ENCODE assay signal across 19 mouse cellular contexts in the genomic region with DNA sequence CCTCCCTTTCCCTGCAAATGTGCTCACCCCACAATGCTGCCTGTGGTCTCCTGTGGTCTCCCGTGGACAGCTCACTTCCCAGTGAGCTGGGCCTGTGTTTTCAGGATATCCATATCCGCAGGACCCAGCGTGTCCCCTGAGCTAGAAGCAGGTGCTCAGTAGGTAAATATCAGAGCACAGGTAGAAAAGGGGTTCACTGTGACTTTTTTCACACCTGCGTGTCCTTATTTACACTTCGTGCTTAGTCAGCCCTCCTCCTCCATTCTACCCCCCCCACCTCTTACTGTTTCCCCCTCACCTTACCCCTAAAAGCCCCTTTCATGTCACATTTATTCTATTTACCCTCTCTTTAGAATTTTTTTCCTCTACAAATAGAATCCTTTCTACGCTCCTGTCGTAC. TPM values are rescaled to one million over a fixed set of nuclear protein-coding genes. Genes with fewer than 3 reads are reported as not detected.
DNase-seq lines count a peak whose midpoint lies in the region; ATAC-seq and TF ChIP-seq lines count a peak whose summit lies in the region.
"Had no signal": no experiment of that assay in that cellular context is flagged by ENCODE, and none has a peak within 500 bp of the region (broad histone marks: within the 10 kb centered on the region; RNA-seq: fewer than 3 reads in every experiment).

No protein-coding gene starts in this region.

- no peak for TF ChIP-seq CTCF in lung, embryonic 14.5 days (IDR thresholded peaks at IDR 0.05; ENCODE audit: low read depth)

- no peak overlapping the region for H3K9ac ChIP-seq in lung, embryonic 14.5 days
- 0 out of 2 replicates have a peak overlapping the region, but pooled peaks have one; percentile 37 for H3K9ac ChIP-seq in liver, embryonic 12.5 days
- no peak overlapping the region for H3K9ac ChIP-seq in liver, embryonic 16.5 days (ENCODE audit: low read depth, low read length)
- H3K9ac ChIP-seq: embryonic facial prominence, embryonic 15.5 days; heart, embryonic 12.5 days; hindbrain, embryonic 15.5 days had no signal

- no peaks in the 10 kb centered on the region for H3K36me3 ChIP-seq in lung, embryonic 14.5 days (ENCODE audit: insufficient read depth)
- no peaks in the 10 kb centered on the region for H3K36me3 ChIP-seq in liver, embryonic 12.5 days
- H3K36me3 ChIP-seq in liver, embryonic 16.5 days (ENCODE audit: control insufficient read depth, insufficient read depth) = no peaks in the 10 kb centered on the region
- H3K36me3 ChIP-seq: embryonic facial prominence, embryonic 15.5 days; heart, embryonic 12.5 days; hindbrain, embryonic 15.5 days had no signal

- no peak for ATAC-seq in lung, embryonic 14.5 days (ENCODE audit: insufficient read depth)
- ATAC-seq in liver, embryonic 12.5 days = no peak
- ATAC-seq in liver, embryonic 16.5 days (ENCODE audit: low read depth) = no peak
- no peak for ATAC-seq in cerebellum, adult (ENCODE audit: insufficient number of reproducible peaks, low FRiP score, low TSS enrichment)
- ATAC-seq: forebrain, embryonic 14.5 days had no signal

- peaks cover 15% of the 10 kb centered on the region; the same call in 1 of the 2 replicates for H3K4me1 ChIP-seq in lung, embryonic 14.5 days (ENCODE audit: insufficient read depth)
- peaks cover 92% of the 10 kb centered on the region for H3K4me1 ChIP-seq in liver, embryonic 12.5 days
- peaks cover 37% of the 10 kb centered on the region for H3K4me1 ChIP-seq in liver, embryonic 16.5 days (ENCODE audit: control insufficient read depth, low read depth, low read length)

- no peak for DNase-seq in lung, embryonic 14.5 days
- DNase-seq in lung, postnatal 4 days = no peak
- DNase-seq in T-cell, adult 2 months (ENCODE audit: low spot score) = no peak
- DNase-seq in gastrocnemius, postnatal 25 days = no peak
- DNase-seq: adrenal gland, adult 8-10 months; cerebellum, adult 11 months; cerebellum, adult 8-10 months; cerebellum, postnatal 14 days; embryo, embryonic 11 days had no signal

- WGBS in lung, embryonic 14.5 days = 71% methylated on average over 7 of the region's 7 CpGs
- WGBS in liver, embryonic 12.5 days (ENCODE audit: insufficient replicate concordance) = 67% methylated on average over 7 of the region's 7 CpGs
- WGBS in liver, embryonic 16.5 days (ENCODE audit: insufficient replicate concordance) = 76% methylated on average over 7 of the region's 7 CpGs

- H3K4me2 ChIP-seq in lung, embryonic 14.5 days = no peak overlapping the region
- peak overlapping the region; percentile 61 for H3K4me2 ChIP-seq in liver, embryonic 12.5 days
- H3K4me2 ChIP-seq in liver, embryonic 16.5 days (ENCODE audit: low read depth, low read length) = peak overlapping the region; percentile 51; the same call in 1 of the 2 replicates
- H3K4me2 ChIP-seq: embryonic facial prominence, embryonic 15.5 days; heart, embryonic 12.5 days; hindbrain, embryonic 15.5 days had no signal

- H3K27ac ChIP-seq in lung, embryonic 14.5 days (ENCODE audit: low read depth) = 0 out of 2 replicates have a peak overlapping the region, but pooled peaks have one; percentile 27
- H3K27ac ChIP-seq in liver, embryonic 12.5 days = peak overlapping the region; percentile 79
- H3K27ac ChIP-seq in liver, embryonic 16.5 days (ENCODE audit: low read length) = no peak overlapping the region
- H3K27ac ChIP-seq: embryonic facial prominence, embryonic 15.5 days; forebrain, embryonic 10.5 days; hindbrain, embryonic 15.5 days had no signal

- no peaks in the 10 kb centered on the region for H3K9me3 ChIP-seq in lung, embryonic 14.5 days (ENCODE audit: low read depth, low read length)
- H3K9me3 ChIP-seq in liver, embryonic 12.5 days (replicated peaks) = no peaks in the 10 kb centered on the region
- H3K9me3 ChIP-seq in liver, embryonic 16.5 days (replicated peaks; ENCODE audit: control insufficient read depth, low read length) = no peaks in the 10 kb centered on the region
- H3K9me3 ChIP-seq: embryonic facial prominence, embryonic 15.5 days; forebrain, embryonic 10.5 days; heart, embryonic 12.5 days; hindbrain, embryonic 15.5 days had no signal

- no peak overlapping the region for H3K4me3 ChIP-seq in lung, embryonic 14.5 days (ENCODE audit: low read depth, low read length)
- peak overlapping the region; percentile 41 for H3K4me3 ChIP-seq in liver, embryonic 12.5 days
- H3K4me3 ChIP-seq in liver, embryonic 16.5 days (ENCODE audit: low read depth, low read length) = no peak overlapping the region
- H3K4me3 ChIP-seq: embryonic facial prominence, embryonic 15.5 days; erythroblast, embryonic 14.5 days; forebrain, embryonic 10.5 days; heart, embryonic 12.5 days; hindbrain, embryonic 15.5 days had no signal

- H3K27me3 ChIP-seq in lung, embryonic 14.5 days (ENCODE audit: insufficient read depth, low read length) = no peaks in the 10 kb centered on the region
- no peaks in the 10 kb centered on the region for H3K27me3 ChIP-seq in liver, embryonic 12.5 days (replicated peaks)
- no peaks in the 10 kb centered on the region for H3K27me3 ChIP-seq in liver, embryonic 16.5 days (ENCODE audit: control insufficient read depth, insufficient read depth, low read depth, low read length)
- H3K27me3 ChIP-seq: CH12.LX; embryonic facial prominence, embryonic 15.5 days; heart, embryonic 12.5 days; hindbrain, embryonic 15.5 days had no signal

RNA-seq across cellular contexts. Expression of a gene that starts 42.7 kb away (rescaled TPM):
- polyA plus RNA-seq in lung, embryonic 14.5 days (2014; fragmentation: Nextera tagmentation; extraction: Ambion mirVana) = 0.76 and 0.92 TPM in 2 replicates
- polyA plus RNA-seq in liver, embryonic 12.5 days (2016; fragmentation: Nextera tagmentation; extraction: Ambion mirVana) = 0.17 and 0.26 TPM in 2 replicates
- 0.22 and 0.23 TPM in 2 replicates for polyA plus RNA-seq in liver, embryonic 16.5 days (2015; fragmentation: Nextera tagmentation; extraction: Ambion mirVana)
- 1 to 10 TPM; 8.1 to 8.9 TPM for total RNA-seq in gastrocnemius, postnatal 25 days (2021)
- total RNA-seq: CH12.LX had no signal
- polyA plus RNA-seq: erythroblast, embryonic 14.5 days had no signal
